In genomic region chr17:12163903-12164302, GRCm38 (mm10) we compare ENCODE assay signal across 13 mouse cellular contexts. TPM values are rescaled to one million over a fixed set of nuclear protein-coding genes. Genes with fewer than 3 reads are reported as not detected.
A peak's percentile ranks its signal among the peaks of the same experiment; 100 is the strongest.
DNase-seq lines count a peak whose midpoint lies in the region; TF ChIP-seq lines count a peak whose summit lies in the region.
"Had no signal": no experiment of that assay in that cellular context is flagged by ENCODE, and none has a peak within 500 bp of the region (broad histone marks: within the 10 kb centered on the region; RNA-seq: fewer than 3 reads in every experiment).

No protein-coding gene starts in this region.

- TF ChIP-seq CTCF in heart, adult 2 months (IDR thresholded peaks at IDR 0.05): no peak

- TF ChIP-seq POLR2A in heart, adult 2 months (IDR thresholded peaks at IDR 0.05; ENCODE audit: insufficient read depth, low read depth, low read length): no peak

- H3K4me3 ChIP-seq in heart, adult 2 months: no peak overlapping the region
- H3K4me3 ChIP-seq: myocyte had no signal

- intact Hi-C loops in heart, adult 2 months (cut with DNase I): no loop called here

- H3K79me2 ChIP-seq in heart, adult 2 months (replicated peaks; ENCODE audit: control insufficient read depth, insufficient read depth, low read length): no peaks in the 10 kb centered on the region

- DNase-seq in layer of hippocampus, adult 11-12 months (ENCODE audit: low spot score): peak; percentile 71
- no peak for DNase-seq in layer of hippocampus, postnatal 10 days (ENCODE audit: low spot score in 2 of 2)
- DNase-seq in right cerebral cortex, adult 2 months (ENCODE audit: low spot score in 2 of 2): peak; percentile 71 to 74
- DNase-seq in right cerebral cortex, postnatal 4 days: no peak
- DNase-seq in induced T-regulatory cell, adult 2 months (ENCODE audit: low read depth): peak; percentile 60
- DNase-seq in right cerebral cortex, postnatal 25 days: peak; percentile 65
- DNase-seq in kidney, adult 18-20 months: no peak
- DNase-seq in heart, adult 2 months: no peak
- DNase-seq: cerebellum, adult 9-10 months; gastrocnemius, postnatal 36 days; kidney, adult 2 months; lung, adult 2 months had no signal

- H3K4me1 ChIP-seq in heart, adult 2 months (ENCODE audit: control insufficient read depth, insufficient read depth, low read length): peaks cover 7% of the 10 kb centered on the region; the same call in 1 of the 2 replicates

- no peak overlapping the region for H3K27ac ChIP-seq in heart, adult 2 months

- H3K9ac ChIP-seq in heart, adult 2 months (ENCODE audit: low read depth, low read length): no peak overlapping the region

- 76% methylated on average over 7 of the region's 7 CpGs for WGBS in heart, adult 2 months

- TF ChIP-seq EP300 in heart, adult 2 months (IDR thresholded peaks at IDR 0.05; ENCODE audit: insufficient read depth, low read depth, low read length): no peak

- H3K36me3 ChIP-seq in heart, adult 2 months (ENCODE audit: control insufficient read depth, insufficient read depth, low read length): no peaks in the 10 kb centered on the region

- no peaks in the 10 kb centered on the region for H3K27me3 ChIP-seq in heart, adult 2 months (ENCODE audit: control insufficient read depth, insufficient read depth, low read length)

RNA-seq across cellular contexts. Expression of gene Agpat4, which starts 45.4 kb away (rescaled TPM):
- total RNA-seq in layer of hippocampus, postnatal 10 days (2021): 10 to 100 TPM; 62.8 to 65.0 TPM
- total RNA-seq in heart, adult 2 months (2021): 1 to 10 TPM; 4.4 to 5.3 TPM
- 4.8 and 5.2 TPM in 2 replicates for polyA plus RNA-seq in heart, adult 2 months (2012; rRNA removed)

Comparison
In these comparisons a context has a peak if more than half of its experiments do, and no peak if none do; other contexts are left out.
1. DNase-seq: peak in layer of hippocampus, adult 11-12 months (single experiment), right cerebral cortex, adult 2 months (2 of 2), induced T-regulatory cell, adult 2 months (single experiment) and right cerebral cortex, postnatal 25 days (single experiment); none in layer of hippocampus, postnatal 10 days (0 of 2), right cerebral cortex, postnatal 4 days (single experiment), kidney, adult 18-20 months (single experiment) and heart, adult 2 months (0 of 2).
2. RNA of gene Agpat4, which starts 45.4 kb away (total RNA-seq): 62.8 to 65.0 TPM in layer of hippocampus, postnatal 10 days; 4.4 to 5.3 TPM in heart, adult 2 months; every median in the first group is over 10 times any median in the second.